Mouse (Mus musculus) ES-E14 (cell line): ENCODE data around the gene Frmpd3.

Experiments used
- CHD2 ChIP-seq: IDR thresholded peaks from 2 replicates; pipeline ENCODE4 v1.6.1; 2014; ENCODE audit warnings: mild to moderate bottlenecking, low read depth, low read length, inconsistent platforms
- HCFC1 ChIP-seq: IDR thresholded peaks from 2 replicates; pipeline ENCODE4 v1.6.1; 2012; ENCODE audit warnings: low read length, inconsistent platforms, borderline replicate concordance; ENCODE audit not compliant: insufficient read depth
- MAFK ChIP-seq: IDR thresholded peaks from 2 replicates; pipeline ENCODE4 v1.6.1; 2014; ENCODE audit warnings: mild to moderate bottlenecking, low read depth, low read length, inconsistent platforms; ENCODE audit not compliant: insufficient read depth
- ZC3H11A ChIP-seq: IDR thresholded peaks from 2 replicates; pipeline ENCODE4 v1.6.1; 2012; ENCODE audit warnings: low read depth, mild to moderate bottlenecking, inconsistent platforms, low read length, borderline replicate concordance
- ZNF384 ChIP-seq: IDR thresholded peaks from 2 replicates; pipeline ENCODE4 v1.6.1; 2012; ENCODE audit warnings: low read depth, low read length, inconsistent platforms

DNA sequence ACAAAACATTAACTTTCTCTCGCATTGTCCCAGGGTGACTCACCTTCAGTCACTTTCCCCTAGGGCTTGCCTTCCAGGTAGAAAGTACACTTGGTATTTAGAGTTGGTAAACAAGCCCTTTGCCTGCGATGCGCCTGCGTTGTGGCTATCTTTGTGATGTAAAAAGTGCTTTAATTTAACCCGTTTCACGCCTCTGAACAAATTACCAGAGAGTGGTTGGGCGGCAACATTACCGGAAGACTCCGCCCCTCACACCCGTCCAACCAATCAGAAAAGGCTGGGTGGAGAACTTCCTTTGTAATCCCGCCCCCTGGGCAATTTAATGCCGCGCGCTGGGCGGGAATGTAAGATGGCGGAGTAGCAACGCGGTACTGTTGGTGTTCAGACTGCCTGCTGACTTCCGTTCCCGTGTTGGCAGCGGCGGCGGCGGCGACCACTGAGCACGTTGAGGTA is 114.2 kb downstream of the Frmpd3 start, which contains the start of gene Prps1:
- TF ChIP-seq MAFK (no peak), CHD2 (no peak), HCFC1 (no peak), ZNF384 (no peak), ZC3H11A (no peak)
